Mouse (Mus musculus): ENCODE results near the gene Clptm1l. TPM values are rescaled to one million over a fixed set of nuclear protein-coding genes. Genes with fewer than 3 reads are reported as not detected.

Clptm1l gene
- total and polyA plus RNA-seq, 2 experiments from 2014 or later, result 131 to 132 TPM

GRCm38 (mm10) chr13:73600217-73600616, 3.6 kb upstream of the Clptm1l start:
- no peak for ATAC-seq

GRCm38 (mm10) chr13:73603046-73603445, 760 bp upstream of the Clptm1l start:
- no peaks in the 10 kb centered on the region for H3K9me3 ChIP-seq (ENCODE audit: low read length)
- no peak overlapping the region for H3K27ac ChIP-seq (ENCODE audit: low read depth, low read length)
- no peak for TF ChIP-seq CTCF (IDR thresholded peaks at IDR 0.05; ENCODE audit: low read depth)
- ATAC-seq (no peak), DNase-seq (no peak)
- peak overlapping the region; percentile 85 for H3K9ac ChIP-seq
- H3K36me3 ChIP-seq (ENCODE audit: insufficient read depth), result peaks cover 17% of the 10 kb centered on the region
- H3K27me3 ChIP-seq (ENCODE audit: insufficient read depth, low read length), result no peaks in the 10 kb centered on the region
- peaks cover 14% of the 10 kb centered on the region for H3K4me1 ChIP-seq (ENCODE audit: insufficient read depth)
- peak overlapping the region; percentile 94 for H3K4me2 ChIP-seq (ENCODE audit: low read depth)
- peak overlapping the region; percentile 87 for H3K4me3 ChIP-seq (ENCODE audit: low read depth, low read length)
- WGBS, result 64% methylated on average over 4 of the region's 4 CpGs

More at GRCm38 (mm10) chr13:73600217-73600616, 3.6 kb upstream of the Clptm1l start:
- no peak for TF ChIP-seq CTCF (IDR thresholded peaks at IDR 0.05; ENCODE audit: low read depth)
- no peak overlapping the region for H3K27ac ChIP-seq (ENCODE audit: low read depth, low read length)
- whole genome bisulfite sequencing, result 84% methylated on average over 4 of the region's 4 CpGs
- no peak overlapping the region for H3K4me3 ChIP-seq (ENCODE audit: low read depth, low read length)
- no peaks in the 10 kb centered on the region for H3K9me3 ChIP-seq (ENCODE audit: low read length)
- no peaks in the 10 kb centered on the region for H3K27me3 ChIP-seq (ENCODE audit: insufficient read depth, low read length)
- no peak overlapping the region for H3K4me2 ChIP-seq (ENCODE audit: low read depth)
- no peak overlapping the region for H3K9ac ChIP-seq
- H3K4me1 ChIP-seq (ENCODE audit: insufficient read depth), result peaks cover 14% of the 10 kb centered on the region
- DNase-seq, result no peak
- H3K36me3 ChIP-seq (ENCODE audit: insufficient read depth), result no peaks in the 10 kb centered on the region

GRCm38 (mm10) chr13:73604156-73604957, 551 bp downstream of the Clptm1l start:
- Histone ChIP-seq H3K9ac (peak overlapping the region; percentile 85), H3K27me3 (ENCODE audit: insufficient read depth, low read length) (no peaks in the 10 kb centered on the region), H3K9me3 (ENCODE audit: low read length) (no peaks in the 10 kb centered on the region), H3K27ac (ENCODE audit: low read depth, low read length) (peak overlapping the region; percentile 77), H3K4me1 (ENCODE audit: insufficient read depth) (peaks cover 14% of the 10 kb centered on the region), H3K4me2 (ENCODE audit: low read depth) (peak overlapping the region; percentile 94), H3K4me3 (ENCODE audit: low read depth, low read length) (peak overlapping the region; percentile 87), H3K36me3 (ENCODE audit: insufficient read depth) (peaks cover 29% of the 10 kb centered on the region)
- TF ChIP-seq CTCF (IDR thresholded peaks at IDR 0.05; ENCODE audit: low read depth), result peak; percentile 12; the same call in 1 of the 2 replicates
- WGBS, result 4% methylated on average over 37 of the region's 39 CpGs
- peak; percentile 63 for ATAC-seq
- no peak for DNase-seq

GRCm38 (mm10) chr13:73618406-73618805, 14.6 kb downstream of the Clptm1l start:
- no peak for TF ChIP-seq CTCF (IDR thresholded peaks at IDR 0.05; ENCODE audit: low read depth)
- Histone ChIP-seq H3K4me1 (ENCODE audit: insufficient read depth) (no peaks in the 10 kb centered on the region), H3K36me3 (ENCODE audit: insufficient read depth) (peaks cover 90% of the 10 kb centered on the region), H3K4me3 (ENCODE audit: low read depth, low read length) (no peak overlapping the region), H3K4me2 (ENCODE audit: low read depth) (no peak overlapping the region), H3K27me3 (ENCODE audit: insufficient read depth, low read length) (no peaks in the 10 kb centered on the region), H3K27ac (ENCODE audit: low read depth, low read length) (no peak overlapping the region), H3K9me3 (ENCODE audit: low read length) (no peaks in the 10 kb centered on the region), H3K9ac (no peak overlapping the region)
- ATAC-seq, result no peak
- DNase-seq, result no peak
- WGBS, result 95% methylated on average over 5 of the region's 5 CpGs

- DNase-seq, result peak; percentile 18
- H3K27ac ChIP-seq (ENCODE audit: low read depth, low read length), result no peak overlapping the region
- ATAC-seq, result no peak; the same call in 1 of the 2 replicates
- no peaks in the 10 kb centered on the region for H3K9me3 ChIP-seq (ENCODE audit: low read length)
- H3K9ac ChIP-seq, result no peak overlapping the region
- no peak overlapping the region for H3K4me2 ChIP-seq (ENCODE audit: low read depth)
- no peaks in the 10 kb centered on the region for H3K27me3 ChIP-seq (ENCODE audit: insufficient read depth, low read length)
- peaks cover 68% of the 10 kb centered on the region for H3K36me3 ChIP-seq (ENCODE audit: insufficient read depth)
- H3K4me3 ChIP-seq (ENCODE audit: low read depth, low read length), result no peak overlapping the region
- TF ChIP-seq CTCF (IDR thresholded peaks at IDR 0.05; ENCODE audit: low read depth), result peak; percentile 46
- WGBS, result 75% methylated on average over 6 of the region's 6 CpGs
- H3K4me1 ChIP-seq (ENCODE audit: insufficient read depth), result no peaks in the 10 kb centered on the region
Measured at GRCm38 (mm10) chr13:73620637-73621036, 16.8 kb downstream of the Clptm1l start.

GRCm38 (mm10) chr13:73626410-73626744, 22.6 kb downstream of the Clptm1l start:
- Histone ChIP-seq H3K27me3 (ENCODE audit: insufficient read depth, low read length) (no peaks in the 10 kb centered on the region), H3K4me3 (ENCODE audit: low read depth, low read length) (peak overlapping the region; percentile 54), H3K9me3 (ENCODE audit: low read length) (no peaks in the 10 kb centered on the region), H3K9ac (peak overlapping the region; percentile 74), H3K36me3 (ENCODE audit: insufficient read depth) (peaks cover 15% of the 10 kb centered on the region; the same call in 1 of the 2 replicates), H3K4me1 (ENCODE audit: insufficient read depth) (peaks cover 21% of the 10 kb centered on the region), H3K27ac (ENCODE audit: low read depth, low read length) (no peak overlapping the region), H3K4me2 (ENCODE audit: low read depth) (peak overlapping the region; percentile 95)
- DNase-seq (no peak), ATAC-seq (no peak)
- no peak for TF ChIP-seq CTCF (IDR thresholded peaks at IDR 0.05; ENCODE audit: low read depth)
- 45% methylated on average over 6 of the region's 6 CpGs for WGBS
